Mouse (Mus musculus): ENCODE measurements around the gene Ccdc34.

DNA sequence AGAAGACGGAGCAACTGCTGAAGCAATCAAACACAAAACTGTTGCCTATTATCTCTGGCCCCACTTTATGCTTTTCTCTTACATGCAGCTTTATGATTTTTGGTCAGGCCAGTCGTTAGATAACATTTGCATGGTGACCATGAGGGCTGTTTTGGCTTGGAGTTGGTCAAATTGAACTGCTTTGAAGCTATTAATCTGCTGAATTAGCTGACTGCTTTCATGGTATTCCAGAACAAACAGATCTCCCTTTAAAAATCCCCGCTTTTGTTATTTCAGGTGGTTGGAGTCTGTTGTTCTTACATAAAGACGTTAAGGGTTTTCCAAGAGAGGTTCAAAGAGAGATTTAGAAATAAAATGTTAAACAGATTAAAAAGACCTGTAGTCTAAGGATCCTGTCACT, 40.8 kb downstream of the Ccdc34 start:
- TF ChIP-seq CTCF (conservative IDR thresholded peaks at IDR 0.05; ENCODE audit: low read length): no peak
- TF ChIP-seq POU5F1 (IDR thresholded peaks at IDR 0.05; ENCODE audit: borderline replicate concordance, low read length): no peak

Measured in E14TG2a.4 (cell line).